9 mouse cellular contexts compared by ENCODE assay signal in the genomic region with DNA sequence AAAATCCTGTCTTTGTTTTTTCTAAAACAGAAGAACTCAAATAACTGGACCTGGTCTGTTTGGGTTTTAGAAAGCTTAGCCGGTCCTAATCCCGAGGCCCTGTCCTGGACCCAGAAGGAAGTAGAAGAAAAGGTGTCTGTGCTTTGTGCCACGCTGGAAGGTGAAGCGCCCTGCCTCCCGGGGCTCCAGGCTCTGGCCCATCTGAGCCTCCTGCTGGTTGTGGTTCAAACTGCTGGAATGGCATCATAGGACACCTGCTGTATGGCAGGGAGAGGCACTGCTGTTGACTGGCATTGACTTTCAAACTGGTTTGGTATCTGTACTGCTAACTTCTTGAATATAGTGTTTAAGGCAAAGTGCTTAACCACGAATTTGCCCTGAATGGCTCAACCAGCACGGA. TPM values are rescaled to one million over a fixed set of nuclear protein-coding genes. Genes with fewer than 3 reads are reported as not detected.
DNase-seq lines count a peak whose midpoint lies in the region; ATAC-seq lines count a peak whose summit lies in the region.
"Had no signal": no experiment of that assay in that cellular context is flagged by ENCODE, and none has a peak within 500 bp of the region (broad histone marks: within the 10 kb centered on the region; RNA-seq: fewer than 3 reads in every experiment).

No protein-coding gene starts in this region.

- H3K4me3 ChIP-seq in forebrain, embryonic 12.5 days (replicated peaks): no peak overlapping the region
- H3K4me3 ChIP-seq in forebrain, embryonic 10.5 days: no peak overlapping the region
- no peak overlapping the region for H3K4me3 ChIP-seq in hindbrain, embryonic 14.5 days (replicated peaks; ENCODE audit: low read length)
- H3K4me3 ChIP-seq: embryonic facial prominence, embryonic 12.5 days had no signal

- DNase-seq in forebrain, embryonic 10.5 days (ENCODE audit: extremely low spot score, low spot score): no peak
- DNase-seq in right cerebral cortex, postnatal 4 days: peak; percentile 15
- no peak for DNase-seq in right cerebral cortex, postnatal 25 days
- DNase-seq in hindbrain, embryonic 14.5 days (ENCODE audit: low spot score): no peak
- no peak for DNase-seq in cerebellum, adult 11-12 months
- DNase-seq in cerebellum, adult 8-10 months: no peak

- no peak overlapping the region for H3K9ac ChIP-seq in forebrain, embryonic 12.5 days
- H3K9ac ChIP-seq in hindbrain, embryonic 14.5 days: no peak overlapping the region
- H3K9ac ChIP-seq: embryonic facial prominence, embryonic 12.5 days had no signal

- H3K27me3 ChIP-seq in forebrain, embryonic 12.5 days: no peaks in the 10 kb centered on the region
- peaks cover 4% of the 10 kb centered on the region; the same call in 1 of the 2 replicates for H3K27me3 ChIP-seq in forebrain, embryonic 10.5 days (ENCODE audit: poor library complexity, severe bottlenecking)
- H3K27me3 ChIP-seq in hindbrain, embryonic 14.5 days (ENCODE audit: control insufficient read depth, insufficient read depth, low read length): 0 out of 2 replicates have a peak, but pooled peaks cover 3% of the 10 kb centered on the region
- H3K27me3 ChIP-seq: embryonic facial prominence, embryonic 12.5 days had no signal

- peak overlapping the region; percentile 15; the same call in 1 of the 2 replicates for H3K4me2 ChIP-seq in forebrain, embryonic 12.5 days
- H3K4me2 ChIP-seq in hindbrain, embryonic 14.5 days (replicated peaks): peak overlapping the region; percentile 25; the same call in 1 of the 2 replicates
- H3K4me2 ChIP-seq: embryonic facial prominence, embryonic 12.5 days had no signal

- WGBS in forebrain, embryonic 12.5 days: 35% methylated on average over 7 of the region's 7 CpGs
- 47% methylated on average over 7 of the region's 7 CpGs for WGBS in forebrain, embryonic 10.5 days
- 60% methylated on average over 7 of the region's 7 CpGs for WGBS in hindbrain, embryonic 14.5 days

- peaks cover 44% of the 10 kb centered on the region for H3K4me1 ChIP-seq in forebrain, embryonic 12.5 days
- peaks cover 77% of the 10 kb centered on the region for H3K4me1 ChIP-seq in forebrain, embryonic 10.5 days
- peaks cover 29% of the 10 kb centered on the region for H3K4me1 ChIP-seq in hindbrain, embryonic 14.5 days (replicated peaks; ENCODE audit: control insufficient read depth, insufficient read depth, low read length)

- no peak for ATAC-seq in forebrain, embryonic 12.5 days (ENCODE audit: low FRiP score)
- no peak for ATAC-seq in hindbrain, embryonic 14.5 days (ENCODE audit: low FRiP score)
- peak; percentile 58; the same call in 1 of the 2 replicates for ATAC-seq in megakaryocyte-erythroid progenitor cell, adult 5-6 weeks (replicated peaks; ENCODE audit: low FRiP score, low TSS enrichment, poor library complexity, severe bottlenecking)

- no peaks in the 10 kb centered on the region for H3K9me3 ChIP-seq in forebrain, embryonic 12.5 days
- H3K9me3 ChIP-seq in forebrain, embryonic 10.5 days: no peaks in the 10 kb centered on the region
- H3K9me3 ChIP-seq in hindbrain, embryonic 14.5 days (ENCODE audit: control insufficient read depth, low read length): no peaks in the 10 kb centered on the region
- H3K9me3 ChIP-seq: embryonic facial prominence, embryonic 12.5 days had no signal

- H3K36me3 ChIP-seq in forebrain, embryonic 12.5 days (replicated peaks): no peaks in the 10 kb centered on the region
- peaks cover 16% of the 10 kb centered on the region; the same call in 1 of the 2 replicates for H3K36me3 ChIP-seq in forebrain, embryonic 10.5 days (replicated peaks)
- H3K36me3 ChIP-seq in hindbrain, embryonic 14.5 days (replicated peaks; ENCODE audit: control insufficient read depth, insufficient read depth): 0 out of 2 replicates have a peak, but pooled peaks cover 6% of the 10 kb centered on the region
- H3K36me3 ChIP-seq: embryonic facial prominence, embryonic 12.5 days had no signal

- H3K27ac ChIP-seq in forebrain, embryonic 12.5 days: no peak overlapping the region
- H3K27ac ChIP-seq in forebrain, embryonic 10.5 days: no peak overlapping the region
- no peak overlapping the region for H3K27ac ChIP-seq in hindbrain, embryonic 14.5 days
- H3K27ac ChIP-seq: embryonic facial prominence, embryonic 12.5 days had no signal

RNA-seq across cellular contexts. Expression of gene Stk39, which starts 3.4 kb away (rescaled TPM):
- polyA plus RNA-seq in forebrain, embryonic 12.5 days (2016; fragmentation: Nextera tagmentation; extraction: Ambion mirVana): 43.6 and 45.8 TPM in 2 replicates
- 29.5 and 30.2 TPM in 2 replicates for polyA plus RNA-seq in forebrain, embryonic 10.5 days (2016; fragmentation: Nextera tagmentation; extraction: Ambion mirVana)
- polyA plus RNA-seq in hindbrain, embryonic 14.5 days (2014; fragmentation: Nextera tagmentation; extraction: Ambion mirVana): 50.9 and 51.3 TPM in 2 replicates
- total RNA-seq in megakaryocyte-erythroid progenitor cell, adult 5-6 weeks (2014; fragmentation: Nextera tagmentation): 2.1 and 4.3 TPM in 2 replicates
- 1.3 and 1.6 TPM in 2 replicates for total RNA-seq in megakaryocyte-erythroid progenitor cell, adult 5-6 weeks (2017)
